Mouse (Mus musculus): ENCODE data around the gene Pcyt2. TPM values are rescaled to one million over a fixed set of nuclear protein-coding genes. Genes with fewer than 3 reads are reported as not detected.

Pcyt2 gene
- polyA plus RNA-seq, 1 experiment = 1,029 TPM

DNA sequence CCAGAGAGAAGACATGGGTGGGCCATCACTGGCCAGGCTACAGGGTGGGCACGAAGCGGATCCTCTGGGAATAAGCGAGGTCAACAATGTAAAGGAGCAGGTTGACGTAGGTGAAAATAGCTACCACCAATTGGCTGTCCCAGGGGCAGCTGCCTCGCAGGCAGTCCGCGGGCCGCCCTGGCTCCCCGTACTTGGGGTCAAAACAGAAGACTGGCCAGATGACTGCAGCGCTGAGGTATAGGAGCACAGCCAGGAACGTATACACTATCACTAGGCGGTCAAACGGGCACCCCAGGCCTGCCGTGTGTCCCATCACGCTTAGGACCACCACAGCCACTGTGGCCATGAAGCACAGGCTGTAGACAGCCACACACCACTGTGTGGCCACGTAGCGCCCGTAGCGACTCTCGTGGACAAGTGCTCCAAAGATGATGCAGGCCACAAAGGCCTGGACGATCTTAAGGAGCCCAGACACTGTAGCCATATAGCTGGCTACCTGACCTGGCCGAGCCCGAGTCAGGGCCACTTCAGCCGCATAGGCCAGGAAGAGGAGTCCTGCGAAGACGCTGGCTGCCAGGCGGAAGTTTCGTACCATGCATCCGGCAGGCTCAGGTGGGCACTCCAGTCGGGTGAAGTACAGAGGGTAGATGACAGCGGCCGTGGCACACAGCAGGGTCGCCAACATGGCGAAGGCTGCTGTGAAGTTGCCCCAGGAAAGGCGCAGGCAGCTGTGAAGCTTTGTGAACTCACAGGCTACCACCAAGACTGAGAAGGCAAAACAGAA lies 29.5 kb upstream of the Pcyt2 start:
- TF ChIP-seq CTCF (IDR thresholded peaks at IDR 0.05; ENCODE audit: extremely low read depth, insufficient read length, insufficient replicate concordance, low read depth, low read length) (no peak), POLR2A (IDR thresholded peaks at IDR 0.05; ENCODE audit: low read depth, low read length) (no peak)
- H3K4me3 ChIP-seq (ENCODE audit: low read depth, low read length) = peak overlapping the region; percentile 48; the same call in 1 of the 2 replicates
- WGBS = 88% methylated on average over 35 of the region's 35 CpGs

DNA sequence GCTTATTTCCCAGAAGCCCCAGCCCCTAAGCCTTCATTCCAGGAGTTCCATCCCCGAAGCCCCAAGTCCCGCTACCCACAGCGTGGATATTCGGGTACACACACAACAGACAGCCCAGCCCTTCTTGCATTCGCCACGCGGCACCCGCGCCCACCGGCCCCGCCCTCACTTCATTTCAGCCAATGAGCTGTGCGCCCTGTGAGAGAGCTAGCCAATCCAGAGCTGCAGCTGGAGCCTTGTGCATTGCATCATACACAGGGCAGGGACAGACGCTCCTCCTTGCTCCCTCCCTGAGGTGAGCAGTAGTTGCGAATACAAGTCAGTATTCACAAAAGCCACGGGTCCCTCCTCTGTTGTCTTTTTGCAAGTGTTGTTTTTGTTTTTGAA lies 25.9 kb upstream of the Pcyt2 start, which contains the start of gene Pycr1:
TSS of gene Pycr1 (minus strand) at position 169 of the 387 bp plus-strand sequence.
- no peaks in the 10 kb centered on the region for H3K36me3 ChIP-seq (ENCODE audit: control insufficient read depth, insufficient read depth, low read length)
- no peak for TF ChIP-seq CTCF (IDR thresholded peaks at IDR 0.05; ENCODE audit: extremely low read depth, insufficient read length, insufficient replicate concordance, low read depth, low read length)
- TF ChIP-seq POLR2A (IDR thresholded peaks at IDR 0.05; ENCODE audit: low read depth, low read length) = no peak
- H3K27ac ChIP-seq (ENCODE audit: insufficient read depth, low read depth, low read length) = no peak within 1 kb of the TSS
- no peaks in the 10 kb centered on the region; the same call in 1 of the 2 replicates for H3K27me3 ChIP-seq (ENCODE audit: control insufficient read depth, insufficient read depth, low read length)
- peak within 1 kb of the TSS; percentile 67 for H3K4me3 ChIP-seq (ENCODE audit: low read depth, low read length)
- H3K4me1 ChIP-seq (ENCODE audit: control insufficient read depth, insufficient read depth, insufficient read length, low read length) = peaks cover 6% of the 10 kb centered on the region; the same call in 1 of the 2 replicates
- under 1% methylated on average over 15 of the region's 15 CpGs for WGBS

More for the DNA sequence above, 29.5 kb upstream of the Pcyt2 start:
- peaks cover 6% of the 10 kb centered on the region; the same call in 1 of the 2 replicates for H3K4me1 ChIP-seq (ENCODE audit: control insufficient read depth, insufficient read depth, insufficient read length, low read length)
- H3K36me3 ChIP-seq (ENCODE audit: control insufficient read depth, insufficient read depth, low read length) = no peaks in the 10 kb centered on the region
- no peak overlapping the region; the same call in 1 of the 2 replicates for H3K27ac ChIP-seq (ENCODE audit: insufficient read depth, low read depth, low read length)
- no peaks in the 10 kb centered on the region; the same call in 1 of the 2 replicates for H3K27me3 ChIP-seq (ENCODE audit: control insufficient read depth, insufficient read depth, low read length)

DNA sequence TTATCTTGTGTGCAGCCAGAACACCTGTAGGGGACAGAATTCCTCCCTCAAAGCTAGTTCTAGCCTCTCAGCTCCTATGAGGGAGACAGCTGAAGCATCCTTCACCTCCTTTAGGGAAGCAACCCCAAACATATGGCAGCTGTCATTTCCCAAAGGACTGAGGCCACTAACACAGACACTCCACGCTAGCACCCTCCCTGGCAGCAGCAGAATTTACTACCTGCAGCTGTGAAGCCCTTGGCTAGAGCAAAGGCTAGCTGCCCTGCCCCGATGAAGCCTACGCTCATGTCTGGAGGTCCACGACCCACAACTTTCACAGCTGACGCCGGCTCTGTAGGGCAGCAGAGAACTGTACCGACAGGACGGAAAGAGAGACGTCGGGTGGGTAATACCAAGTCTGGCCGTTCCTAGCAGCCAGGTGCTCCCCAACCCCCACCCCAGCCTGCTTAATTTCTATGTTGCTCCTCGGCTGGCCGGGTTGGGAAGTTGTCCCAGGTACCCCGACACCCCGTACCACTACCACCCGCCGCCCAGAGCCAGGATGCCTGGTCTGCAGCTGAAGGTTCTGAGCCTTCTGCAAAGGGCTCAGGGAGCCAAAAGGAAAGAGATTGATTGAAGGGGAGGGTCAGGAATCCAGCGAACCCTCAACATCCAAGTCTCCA lies 25.3 kb upstream of the Pcyt2 start:
- H3K4me1 ChIP-seq (ENCODE audit: control insufficient read depth, insufficient read depth, insufficient read length, low read length) = peaks cover 6% of the 10 kb centered on the region; the same call in 1 of the 2 replicates
- 1% methylated on average over 18 of the region's 18 CpGs for WGBS
- H3K27me3 ChIP-seq (ENCODE audit: control insufficient read depth, insufficient read depth, low read length) = no peaks in the 10 kb centered on the region; the same call in 1 of the 2 replicates
- no peaks in the 10 kb centered on the region for H3K36me3 ChIP-seq (ENCODE audit: control insufficient read depth, insufficient read depth, low read length)
- H3K4me3 ChIP-seq (ENCODE audit: low read depth, low read length) = peak overlapping the region; percentile 67
- H3K27ac ChIP-seq (ENCODE audit: insufficient read depth, low read depth, low read length) = no peak overlapping the region
- TF ChIP-seq POLR2A (IDR thresholded peaks at IDR 0.05; ENCODE audit: low read depth, low read length) = no peak
- no peak for TF ChIP-seq CTCF (IDR thresholded peaks at IDR 0.05; ENCODE audit: extremely low read depth, insufficient read length, insufficient replicate concordance, low read depth, low read length)

DNA sequence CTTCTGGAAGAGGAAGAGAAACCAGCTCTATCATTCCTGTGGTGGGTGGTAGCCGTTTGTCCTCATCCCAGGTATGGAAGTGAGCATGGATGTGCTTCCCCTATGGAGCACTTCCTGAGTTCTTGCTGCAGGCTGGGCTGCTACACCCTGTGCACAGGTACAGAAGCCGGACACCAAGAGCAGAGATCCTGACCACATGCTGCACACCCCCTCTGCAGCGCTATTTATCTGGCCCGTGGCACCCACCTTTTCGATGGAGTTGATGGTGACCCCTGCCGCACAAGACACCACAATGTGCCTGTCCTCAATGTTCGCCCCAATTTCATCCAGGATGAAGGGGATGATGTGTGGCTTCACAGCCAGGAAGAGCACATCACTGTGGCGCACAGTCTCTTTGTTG lies 24.1 kb upstream of the Pcyt2 start:
- 0 out of 2 replicates have a peak, but pooled peaks cover 4% of the 10 kb centered on the region for H3K4me1 ChIP-seq (ENCODE audit: control insufficient read depth, insufficient read depth, insufficient read length, low read length)
- no peak overlapping the region for H3K27ac ChIP-seq (ENCODE audit: insufficient read depth, low read depth, low read length)
- H3K4me3 ChIP-seq (ENCODE audit: low read depth, low read length) = no peak overlapping the region
- H3K27me3 ChIP-seq (ENCODE audit: control insufficient read depth, insufficient read depth, low read length) = no peaks in the 10 kb centered on the region; the same call in 1 of the 2 replicates
- H3K36me3 ChIP-seq (ENCODE audit: control insufficient read depth, insufficient read depth, low read length) = no peaks in the 10 kb centered on the region
- 83% methylated on average over 8 of the region's 8 CpGs for WGBS
- no peak for TF ChIP-seq POLR2A (IDR thresholded peaks at IDR 0.05; ENCODE audit: low read depth, low read length)
- TF ChIP-seq CTCF (IDR thresholded peaks at IDR 0.05; ENCODE audit: extremely low read depth, insufficient read length, insufficient replicate concordance, low read depth, low read length) = no peak

DNA sequence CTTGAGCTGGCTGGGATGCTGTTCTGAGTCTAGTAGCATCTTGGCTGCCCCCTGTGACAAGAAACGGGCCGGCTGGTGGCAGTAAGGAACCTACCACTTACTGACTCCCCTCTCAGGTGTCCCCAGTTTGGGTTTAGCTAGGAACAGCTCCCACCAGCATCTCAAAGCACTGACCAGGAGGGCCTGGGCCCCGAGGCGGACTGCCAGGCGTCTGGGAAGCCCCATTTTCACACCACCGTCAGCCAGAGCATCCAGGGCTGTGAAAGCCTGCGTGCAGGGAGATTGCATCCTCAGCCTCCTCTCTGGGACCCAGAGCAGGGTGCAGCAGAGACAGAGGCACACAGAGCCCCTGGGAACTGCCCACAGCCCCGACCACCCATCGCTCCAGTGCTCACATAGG lies 23.5 kb upstream of the Pcyt2 start:
- TF ChIP-seq POLR2A (IDR thresholded peaks at IDR 0.05; ENCODE audit: low read depth, low read length) = no peak
- TF ChIP-seq CTCF (IDR thresholded peaks at IDR 0.05; ENCODE audit: extremely low read depth, insufficient read length, insufficient replicate concordance, low read depth, low read length) = no peak
- 76% methylated on average over 9 of the region's 9 CpGs for WGBS

DNA sequence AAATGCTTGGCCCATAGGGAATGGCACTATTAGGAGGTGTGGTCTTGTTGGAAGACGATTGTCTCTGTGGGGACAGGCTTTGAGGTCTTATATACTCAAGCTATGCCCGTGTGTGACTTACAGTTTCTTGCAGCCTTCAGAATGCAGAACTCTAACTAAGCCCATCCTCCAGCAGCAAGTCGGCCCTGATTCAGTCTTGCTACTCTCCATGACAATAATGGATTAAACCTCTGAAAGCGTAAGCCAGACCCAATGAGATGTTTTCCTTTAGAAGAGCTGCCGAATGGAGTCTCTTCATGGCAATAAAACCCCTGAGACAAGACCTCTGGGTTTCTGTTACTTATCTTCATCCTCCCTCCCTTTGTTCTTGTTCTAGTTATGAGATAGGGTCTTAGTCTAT lies 17.1 kb upstream of the Pcyt2 start:
- no peak overlapping the region for H3K27ac ChIP-seq (ENCODE audit: insufficient read depth, low read depth, low read length)
- peaks cover 23% of the 10 kb centered on the region for H3K4me1 ChIP-seq (ENCODE audit: control insufficient read depth, insufficient read depth, insufficient read length, low read length)
- H3K36me3 ChIP-seq (ENCODE audit: control insufficient read depth, insufficient read depth, low read length) = no peaks in the 10 kb centered on the region
- no peaks in the 10 kb centered on the region for H3K27me3 ChIP-seq (ENCODE audit: control insufficient read depth, insufficient read depth, low read length)
- no peak overlapping the region for H3K4me3 ChIP-seq (ENCODE audit: low read depth, low read length)
- TF ChIP-seq POLR2A (IDR thresholded peaks at IDR 0.05; ENCODE audit: low read depth, low read length) = no peak
- no peak for TF ChIP-seq CTCF (IDR thresholded peaks at IDR 0.05; ENCODE audit: extremely low read depth, insufficient read length, insufficient replicate concordance, low read depth, low read length)
- WGBS = 84% methylated on average over 5 of the region's 5 CpGs

More for the DNA sequence above, 23.5 kb upstream of the Pcyt2 start:
- Histone ChIP-seq H3K27ac (ENCODE audit: insufficient read depth, low read depth, low read length) (no peak overlapping the region), H3K27me3 (ENCODE audit: control insufficient read depth, insufficient read depth, low read length) (no peaks in the 10 kb centered on the region; the same call in 1 of the 2 replicates), H3K4me1 (ENCODE audit: control insufficient read depth, insufficient read depth, insufficient read length, low read length) (0 out of 2 replicates have a peak, but pooled peaks cover 4% of the 10 kb centered on the region), H3K36me3 (ENCODE audit: control insufficient read depth, insufficient read depth, low read length) (no peaks in the 10 kb centered on the region), H3K4me3 (ENCODE audit: low read depth, low read length) (no peak overlapping the region)

Measured in small intestine, adult 2 months (tissue).